In the genomic region with DNA sequence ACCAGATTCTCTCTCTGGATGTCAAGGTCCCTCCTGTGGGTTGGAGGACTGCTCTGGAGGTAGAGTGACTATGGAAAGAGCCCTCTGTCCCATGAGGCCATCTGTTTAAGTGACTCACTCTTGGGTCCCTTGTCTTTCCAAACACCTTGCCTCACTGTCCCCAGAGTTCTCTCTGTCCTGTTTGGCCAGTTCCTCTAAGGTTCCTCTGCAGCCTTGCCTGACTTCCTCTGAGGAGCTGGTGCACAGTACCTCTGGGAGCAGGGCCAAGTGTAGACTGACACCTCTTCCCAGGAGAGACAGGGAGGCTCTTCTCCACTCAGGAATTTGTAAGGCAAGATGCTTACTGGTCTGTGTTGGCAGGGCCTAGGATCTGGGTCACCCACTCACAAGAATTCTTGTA, we compare ENCODE assay signal across 9 mouse cellular contexts.
"Had no signal": no experiment of that assay in that cellular context is flagged by ENCODE, and none has a peak within 500 bp of the region (broad histone marks: within the 10 kb centered on the region; RNA-seq: fewer than 3 reads in every experiment).

No protein-coding gene starts in this region.

- ATAC-seq: intestine, postnatal 0 days; midbrain, embryonic 13.5 days had no signal

- DNase-seq: kidney, adult 9 months; layer of hippocampus, adult 9-11 months; lung, adult 18-20 months; right cerebral cortex, adult 18-20 months; right cerebral cortex, postnatal 25 days; thymus, adult 18-20 months; thymus, postnatal 14 days had no signal
